Mouse (Mus musculus): ENCODE results near the gene Qpctl.

DNA sequence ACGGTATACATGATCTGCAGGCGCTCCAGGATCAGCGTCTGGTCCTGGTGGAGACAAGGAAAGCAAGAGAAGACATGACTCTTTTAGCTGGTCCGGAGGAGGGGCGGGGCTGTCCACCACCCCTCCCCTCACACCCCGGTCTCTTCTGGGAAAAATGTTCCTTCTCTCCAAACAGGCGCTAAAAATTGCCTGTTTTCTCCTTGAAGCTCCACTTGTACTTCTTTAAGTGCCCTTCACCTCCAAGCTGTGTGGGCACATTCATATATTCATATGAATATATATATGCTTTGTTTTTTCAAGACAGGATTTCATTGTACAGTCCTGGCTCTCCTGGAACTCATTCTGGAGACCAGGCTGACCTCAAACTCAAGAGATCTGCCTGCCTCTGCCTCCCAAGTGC, 13.8 kb upstream of the Qpctl start:
- no peak for TF ChIP-seq TBP (IDR thresholded peaks at IDR 0.05; ENCODE audit: low read depth, low read length)
- TF ChIP-seq ZMIZ1 (IDR thresholded peaks at IDR 0.05; ENCODE audit: low read depth, low read length): no peak
- no peak for TF ChIP-seq GATA1 (IDR thresholded peaks at IDR 0.05; ENCODE audit: low read depth, low read length)
- TF ChIP-seq POLR2AphosphoS2 (IDR thresholded peaks at IDR 0.05; ENCODE audit: low read length): no peak
- no peak for TF ChIP-seq MAFK (IDR thresholded peaks at IDR 0.05; ENCODE audit: borderline replicate concordance, low read depth, low read length)
- no peak for TF ChIP-seq TAL1 (IDR thresholded peaks at IDR 0.05; ENCODE audit: low read length)
- no peak for TF ChIP-seq CHD2 (IDR thresholded peaks at IDR 0.05; ENCODE audit: low read length)
- no peak for TF ChIP-seq CTCF (IDR thresholded peaks at IDR 0.05 in 2 of 3, conservative IDR thresholded peaks at IDR 0.05 in 1 of 3; ENCODE audit: control insufficient read depth in 1 of 3, insufficient read depth in 1 of 3, low read depth in 2 of 3, low read length in 3 of 3, poor library complexity in 1 of 3, severe bottlenecking in 1 of 3)
- TF ChIP-seq SMC3 (IDR thresholded peaks at IDR 0.05; ENCODE audit: low read depth, low read length): no peak
- no peak for TF ChIP-seq GABPA (IDR thresholded peaks at IDR 0.05; ENCODE audit: low read depth, low read length)
